Mouse (Mus musculus): ENCODE measurements around the gene 1110017D15Rik.
"Not testable (repeated sequence)": the region's sequence is repeated elsewhere in the genome, so short reads cannot be mapped to it uniquely, and the experiment has no call there.

Gene 1110017D15Rik

DNA sequence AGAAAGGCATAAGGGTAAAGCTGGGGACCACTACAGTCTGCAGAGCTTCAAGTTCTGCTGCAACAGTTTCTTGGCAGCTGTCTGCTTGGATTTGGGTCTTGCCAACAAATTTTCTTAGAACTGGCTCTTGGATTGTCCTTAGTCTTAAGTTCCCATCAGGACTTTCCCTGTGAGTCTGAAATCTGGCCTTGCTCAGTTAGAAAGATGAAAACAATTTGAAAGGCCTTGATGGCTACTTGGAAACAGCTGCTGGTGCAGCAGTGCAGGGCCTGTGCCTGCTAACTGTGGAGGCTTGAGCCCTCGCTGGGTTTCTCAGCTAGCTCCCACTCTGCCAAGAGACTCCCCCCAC lies 37.7 kb downstream of the 1110017D15Rik start:
- DNase-seq (ENCODE audit: low spot score): no peak

DNA sequence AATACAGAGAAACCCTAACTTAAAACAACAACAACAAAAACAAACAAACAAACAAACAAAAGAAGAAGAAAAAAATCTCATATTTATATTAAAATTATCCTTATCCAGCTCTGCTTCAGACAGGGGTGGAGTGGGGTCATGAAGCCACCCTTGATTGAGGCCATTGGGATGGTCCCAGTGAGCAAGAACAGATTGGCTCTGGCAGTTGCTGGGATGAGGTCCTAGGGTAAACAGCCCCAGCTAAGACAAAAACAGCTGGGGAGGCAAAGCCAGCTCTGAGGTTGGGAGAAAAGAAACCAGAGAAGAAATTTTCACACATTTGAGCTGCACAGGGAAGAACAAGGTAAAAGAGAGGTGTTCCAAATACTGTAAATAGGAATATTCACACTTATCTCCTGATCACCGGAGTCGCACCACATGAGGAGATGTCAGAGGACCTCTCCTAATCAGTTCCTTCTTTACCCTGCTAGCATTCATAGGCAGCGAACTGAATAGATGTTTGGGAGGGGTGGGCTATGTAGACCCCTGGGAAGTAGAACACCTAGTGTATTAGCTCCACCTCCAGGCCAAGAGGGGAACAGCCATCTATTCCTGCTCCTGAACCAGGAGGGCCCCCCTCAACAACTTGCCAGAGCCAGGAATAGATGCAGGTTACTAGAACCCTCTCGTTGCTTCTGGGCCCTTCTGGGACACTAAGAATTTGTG lies 38.2 kb downstream of the 1110017D15Rik start:
- DNase-seq (ENCODE audit: low spot score): no peak

DNA sequence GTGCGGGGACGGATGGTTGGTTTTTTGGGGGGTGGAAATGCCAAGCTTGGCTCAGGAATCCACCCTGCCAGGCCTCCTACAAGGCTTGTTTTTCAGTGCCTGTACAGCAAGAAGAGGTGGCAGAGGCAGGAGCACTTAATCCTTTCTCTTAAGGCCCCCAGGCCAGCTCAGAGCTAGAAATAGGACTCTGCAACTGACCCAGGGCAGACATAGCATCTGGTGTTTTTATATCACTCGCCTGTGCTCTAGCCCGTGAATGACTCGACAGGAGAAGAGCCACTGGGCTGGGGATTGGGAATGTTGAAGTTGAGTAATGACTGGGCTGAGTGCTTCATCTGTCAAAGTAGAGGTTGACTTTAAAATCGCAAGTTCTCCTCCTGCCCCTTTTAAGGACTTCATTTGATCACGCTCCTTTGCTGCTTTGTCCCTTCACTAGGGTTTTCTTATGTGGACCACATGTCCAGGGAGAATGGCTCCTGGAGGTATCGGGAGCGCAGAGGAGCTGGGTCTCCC lies 39.4 kb downstream of the 1110017D15Rik start:
- DNase-seq (ENCODE audit: low spot score): no peak

DNA sequence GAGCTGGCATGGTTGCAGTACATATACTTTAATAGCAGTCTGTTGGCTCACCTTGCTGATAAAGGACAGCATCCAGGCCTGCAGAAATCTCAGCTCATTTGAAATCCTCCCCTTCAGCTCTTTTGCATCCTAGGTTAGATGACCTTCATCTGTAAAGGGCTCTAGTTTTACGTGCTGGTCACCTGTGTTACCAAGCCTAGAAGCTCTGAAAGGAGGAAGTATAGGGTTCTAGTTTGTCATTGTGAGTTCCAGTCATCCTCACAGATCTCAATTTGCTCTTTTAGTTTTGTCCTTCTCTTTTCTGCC lies 45.8 kb downstream of the 1110017D15Rik start:
- DNase-seq (ENCODE audit: low spot score): no peak

DNA sequence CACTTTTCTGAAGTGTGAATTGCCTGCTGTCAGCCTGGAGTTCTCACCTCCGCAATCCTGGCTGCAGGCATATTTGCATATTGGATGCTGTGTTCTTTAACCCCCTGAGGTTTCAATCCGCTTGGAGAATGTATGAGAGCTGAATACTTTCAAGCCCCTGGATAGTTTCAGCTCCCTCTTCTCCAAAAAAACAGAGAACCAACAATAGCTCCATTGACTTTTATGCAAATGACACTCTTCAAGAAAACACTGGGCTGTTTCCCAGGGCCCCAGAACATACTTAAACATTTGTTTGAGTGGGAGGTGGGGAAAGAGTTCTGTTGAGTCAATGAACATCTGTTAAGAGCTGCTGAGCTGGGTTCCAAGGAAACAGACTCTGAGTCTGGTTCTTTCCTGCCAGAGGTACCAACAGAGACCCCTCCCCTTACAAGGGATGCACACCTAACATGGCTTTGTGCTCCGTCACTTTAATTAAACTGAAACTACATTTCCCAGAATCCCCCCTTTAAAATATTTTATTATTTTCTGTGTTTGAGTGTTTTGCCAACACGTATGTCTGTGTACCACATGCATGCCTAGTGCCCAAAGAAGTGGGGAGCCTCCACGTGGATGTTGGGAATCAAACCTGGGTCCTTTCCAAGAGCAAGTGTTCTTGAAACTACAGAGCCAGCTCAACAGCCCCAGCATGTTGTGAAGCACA lies 46.3 kb downstream of the 1110017D15Rik start:
- DNase-seq (ENCODE audit: low spot score): no peak

DNA sequence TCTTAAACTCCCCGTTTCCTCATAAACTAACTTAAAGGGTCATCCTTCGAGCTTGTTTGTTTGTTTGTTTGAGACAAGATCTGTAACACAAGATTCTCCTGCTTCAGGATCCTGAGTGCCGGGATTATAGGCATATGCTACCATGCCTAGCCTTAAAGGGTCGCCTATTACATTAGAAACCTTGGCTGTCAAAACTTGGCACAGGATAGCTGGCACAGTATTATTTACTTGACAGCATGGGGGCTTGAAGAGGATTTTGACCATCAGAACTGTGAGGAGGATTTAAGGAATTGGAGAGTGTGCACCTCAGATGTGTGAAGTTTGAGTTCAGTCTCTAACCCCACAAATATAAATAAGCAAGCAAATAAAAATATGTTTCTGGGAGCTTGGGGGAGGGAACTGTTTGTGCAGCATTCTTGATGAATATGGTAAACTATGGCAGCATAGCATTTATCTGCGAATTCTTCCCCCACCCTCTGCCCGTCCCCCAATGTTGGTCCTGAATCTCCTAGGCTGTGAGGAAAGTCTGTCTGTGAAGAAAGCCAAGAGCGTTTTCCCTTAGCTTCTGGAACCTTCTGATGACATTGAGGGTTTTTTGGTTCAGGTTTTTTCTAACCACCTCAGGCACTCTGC lies 47.0 kb downstream of the 1110017D15Rik start:
- DNase-seq (ENCODE audit: low spot score): no peak

DNA sequence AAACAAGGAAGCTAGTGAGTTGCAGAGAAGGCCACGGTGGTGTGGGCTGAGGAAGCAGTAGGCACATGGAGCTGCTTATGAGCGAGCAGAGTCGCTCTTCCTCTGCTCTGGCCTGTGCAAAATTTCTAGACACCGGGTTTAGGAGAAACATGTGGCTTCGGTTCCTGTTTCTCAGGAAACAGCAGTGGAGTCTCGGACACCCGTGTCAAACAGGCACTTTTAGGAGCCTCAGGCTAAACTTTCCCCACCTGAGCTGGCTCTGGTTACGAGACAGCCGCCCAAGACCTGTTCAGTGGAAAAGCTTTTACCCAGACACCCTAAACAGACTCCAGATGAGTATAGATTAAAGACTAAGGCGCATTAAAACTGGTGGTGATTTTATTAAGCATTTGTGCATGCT lies 47.9 kb downstream of the 1110017D15Rik start:
- no peak for DNase-seq (ENCODE audit: low spot score)

DNA sequence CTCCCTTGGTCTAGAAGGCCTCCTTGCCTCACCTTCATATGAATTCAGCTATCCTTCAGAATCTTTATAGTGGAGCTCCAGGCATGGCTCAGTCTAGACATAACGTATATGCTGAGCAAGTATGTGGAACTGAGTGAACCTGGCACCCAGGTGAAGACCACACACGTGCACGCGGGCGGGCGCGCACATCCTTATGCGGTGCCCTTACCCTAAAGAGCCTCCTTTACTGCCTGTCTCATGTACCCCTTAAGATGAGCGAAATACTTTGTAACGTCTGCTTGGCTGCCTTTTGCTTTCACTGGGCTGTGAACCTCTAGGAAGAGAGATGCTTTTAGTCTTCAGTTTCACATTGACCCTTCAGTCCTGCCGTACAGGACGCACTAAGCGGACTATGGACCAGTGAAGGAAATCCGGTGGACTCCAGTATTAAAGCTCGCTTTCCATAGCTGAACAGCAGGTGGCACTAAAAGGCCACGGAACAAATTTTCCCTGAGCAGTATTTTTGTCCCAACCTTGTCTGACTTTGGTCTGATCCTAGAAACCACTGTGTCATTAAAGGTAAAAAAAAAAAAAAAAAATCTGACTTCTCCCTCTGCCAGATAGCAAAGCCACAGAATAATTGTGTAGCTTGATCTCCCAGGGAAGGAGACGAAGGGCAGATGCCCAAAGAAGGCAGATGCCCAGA lies 48.6 kb downstream of the 1110017D15Rik start:
- no peak for DNase-seq (ENCODE audit: low spot score)

DNA sequence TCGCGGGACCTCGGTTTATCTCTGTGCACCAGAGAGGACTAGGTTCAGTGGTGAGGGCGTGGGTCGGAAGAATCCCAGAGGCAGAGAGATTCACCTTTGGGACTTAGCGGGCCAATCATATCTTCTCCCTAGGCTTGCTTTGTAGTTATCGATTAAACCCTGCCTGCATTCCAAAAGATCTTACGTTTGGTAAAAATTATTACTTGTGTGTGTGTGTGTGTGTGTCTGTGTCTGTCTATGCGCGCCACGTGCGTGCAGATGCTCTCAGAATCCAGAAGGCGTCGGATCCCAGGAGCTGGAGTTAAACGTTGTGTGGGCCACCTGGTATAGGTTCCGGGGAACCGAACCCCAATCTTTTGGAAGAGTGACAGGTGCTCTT lies 51.9 kb downstream of the 1110017D15Rik start:
- DNase-seq (ENCODE audit: low spot score): no peak

DNA sequence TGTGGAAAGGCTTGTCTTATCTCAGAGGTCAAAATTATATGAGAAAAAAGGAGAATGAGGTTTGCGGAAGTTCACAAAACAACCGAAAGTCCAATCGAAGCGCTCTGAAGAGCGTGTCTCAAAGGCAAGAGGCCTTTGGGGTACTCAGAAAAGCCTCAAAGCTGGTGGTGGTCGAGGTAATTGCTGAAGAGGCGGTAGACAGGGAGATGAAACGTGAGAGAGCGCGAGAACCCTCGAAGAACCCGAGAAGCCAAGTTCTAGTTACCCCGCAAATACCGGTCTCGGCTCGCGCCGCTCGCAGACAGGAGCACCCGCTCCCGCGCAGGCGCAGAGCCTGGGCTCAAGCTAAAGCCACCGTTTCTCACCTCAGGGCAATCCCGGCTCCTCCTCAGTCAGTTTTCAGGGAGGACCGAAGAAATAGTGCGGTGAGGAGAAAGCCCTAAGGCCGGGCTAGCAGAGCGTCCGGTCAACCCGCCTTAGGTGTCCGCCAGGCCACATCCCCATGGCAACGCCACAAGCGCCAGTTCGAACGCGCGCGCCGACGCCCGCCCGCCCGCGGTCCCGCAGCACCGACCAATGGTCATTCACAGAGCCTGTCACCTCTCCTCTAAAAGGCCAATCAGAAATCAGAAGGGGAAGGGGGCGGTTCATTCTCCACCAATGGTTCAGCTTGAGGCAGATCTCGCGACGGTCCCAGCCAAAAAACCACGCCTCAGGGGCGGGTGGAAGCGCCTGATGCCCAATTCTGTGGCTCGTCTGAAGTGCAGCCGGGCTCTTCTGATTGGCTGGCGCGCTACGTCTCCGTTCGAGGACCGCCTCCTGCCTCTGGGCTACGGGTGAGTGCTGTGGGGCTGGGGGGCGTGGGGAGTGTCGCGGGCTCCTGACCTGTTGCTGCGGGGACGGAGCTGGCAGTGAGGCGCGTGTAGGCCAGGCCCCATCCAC lies 52.5 kb downstream of the 1110017D15Rik start, which contains the start of the genes Kif24 and Nudt2:
Gene Kif24 (minus strand): TSS at position 543 of the 942 bp plus-strand sequence.
Gene Nudt2 (plus strand): TSS at position 807 of the 942 bp plus-strand sequence.
- DNase-seq (ENCODE audit: low spot score): peak; percentile 99

DNA sequence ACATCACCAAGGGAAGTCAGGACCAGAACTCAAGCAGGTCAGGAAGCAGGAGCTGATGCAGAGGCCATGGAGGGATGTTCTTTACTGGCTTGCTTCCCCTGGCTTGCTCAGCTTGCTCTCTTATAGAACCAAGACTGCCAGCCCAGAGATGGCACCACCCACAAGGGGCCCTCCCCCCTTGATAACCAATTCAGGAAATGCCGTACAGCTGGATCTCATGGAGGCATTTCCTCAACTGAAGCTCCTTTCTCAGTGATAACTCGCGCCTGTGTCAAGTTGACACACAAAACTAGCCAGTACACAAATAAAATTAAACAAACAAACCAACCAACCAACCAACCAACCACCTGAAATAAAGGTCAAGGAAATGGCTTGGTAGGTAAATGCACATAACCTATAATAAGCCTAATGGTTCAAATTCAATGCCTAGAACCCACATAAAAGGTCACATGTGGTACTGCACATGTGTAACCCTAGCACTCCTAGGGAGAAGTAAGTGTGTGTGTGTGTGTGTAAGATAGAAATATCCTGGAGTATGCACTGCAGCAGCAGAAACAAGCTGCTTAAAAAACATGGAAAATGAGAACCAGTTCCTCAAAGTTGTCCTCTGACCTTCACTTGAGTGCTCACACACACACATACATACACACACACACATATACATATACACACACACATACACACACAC lies 53.9 kb downstream of the 1110017D15Rik start:
- not testable (repeated sequence) for DNase-seq (ENCODE audit: low spot score)

DNA sequence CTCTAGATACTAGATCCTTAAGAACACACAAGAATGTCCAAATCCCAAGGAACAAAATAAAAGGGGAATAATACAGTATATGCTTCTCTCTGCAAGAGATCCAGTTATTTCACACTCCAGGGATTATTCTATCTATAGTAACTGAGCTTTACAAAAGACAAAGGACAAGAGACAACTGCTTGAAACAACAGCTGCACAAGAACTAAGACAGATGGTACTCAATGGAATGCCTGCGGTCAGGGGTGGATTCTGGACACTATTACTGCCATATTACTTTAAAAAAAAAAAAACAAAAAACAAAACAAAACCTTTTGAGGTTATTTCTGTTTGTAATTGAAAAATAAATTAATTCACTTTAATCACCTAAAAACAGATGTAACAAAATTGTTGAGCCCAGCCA lies 56.4 kb downstream of the 1110017D15Rik start:
- DNase-seq (ENCODE audit: low spot score): no peak

Data from testis, postnatal 14 days (tissue).